Mouse (Mus musculus) cerebellum, postnatal 10 days (tissue): ENCODE measurements around the gene Ets1.

Experiments used
- DNase-seq, 2 experiments: peaks; one replicate each; pipeline ENCODE4 v3.0.0; 2021; ENCODE audit warnings: mixed read lengths in 2 of 2

Ets1 gene

GRCm38 (mm10) chr9:32730656-32731590 is 94.9 kb downstream of the Ets1 start:
- no peak for DNase-seq

GRCm38 (mm10) chr9:32731787-32732186 is 95.8 kb downstream of the Ets1 start:
- DNase-seq = no peak

- no peak for DNase-seq
Observed at GRCm38 (mm10) chr9:32735071-32735470, 99.0 kb downstream of the Ets1 start.

GRCm38 (mm10) chr9:32736051-32736450 is 100.0 kb downstream of the Ets1 start:
- no peak for DNase-seq

GRCm38 (mm10) chr9:32739988-32740387 is 104.0 kb downstream of the Ets1 start:
- no peak for DNase-seq

- no peak for DNase-seq
Observed at GRCm38 (mm10) chr9:32740751-32741387, 104.8 kb downstream of the Ets1 start.

- DNase-seq = no peak
Observed at GRCm38 (mm10) chr9:32741681-32742080, 105.7 kb downstream of the Ets1 start.

- DNase-seq = no peak
Observed at GRCm38 (mm10) chr9:32743157-32743556, 107.1 kb downstream of the Ets1 start.

GRCm38 (mm10) chr9:32743642-32744161 is 107.7 kb downstream of the Ets1 start:
- no peak for DNase-seq

GRCm38 (mm10) chr9:32744288-32744687 is 108.3 kb downstream of the Ets1 start:
- no peak for DNase-seq

GRCm38 (mm10) chr9:32745079-32745763 is 109.2 kb downstream of the Ets1 start:
- DNase-seq = no peak

- DNase-seq = no peak
Observed at GRCm38 (mm10) chr9:32745998-32746397, 110.0 kb downstream of the Ets1 start.

GRCm38 (mm10) chr9:32746615-32747014 is 110.6 kb downstream of the Ets1 start:
- DNase-seq = no peak

- DNase-seq = no peak
Observed at GRCm38 (mm10) chr9:32747624-32748023, 111.6 kb downstream of the Ets1 start.

GRCm38 (mm10) chr9:32748552-32748951 is 112.5 kb downstream of the Ets1 start:
- DNase-seq = no peak

- no peak for DNase-seq
Observed at GRCm38 (mm10) chr9:32749721-32750480, 113.9 kb downstream of the Ets1 start.

GRCm38 (mm10) chr9:32752602-32753001 is 116.6 kb downstream of the Ets1 start:
- no peak for DNase-seq

- DNase-seq = no peak
Observed at GRCm38 (mm10) chr9:32754311-32754710, 118.3 kb downstream of the Ets1 start.

- no peak for DNase-seq
Observed at GRCm38 (mm10) chr9:32756002-32756401, 120.0 kb downstream of the Ets1 start.

- DNase-seq = no peak
Observed at GRCm38 (mm10) chr9:32758280-32758905, 122.4 kb downstream of the Ets1 start.

- DNase-seq = no peak
Observed at GRCm38 (mm10) chr9:32760649-32761157, 124.7 kb downstream of the Ets1 start.

GRCm38 (mm10) chr9:32761326-32761725 is 125.3 kb downstream of the Ets1 start:
- DNase-seq = no peak
